34 mouse cellular contexts compared by ENCODE assay signal in genomic region chr5:122555107-122555506, GRCm38 (mm10). TPM values are rescaled to one million over a fixed set of nuclear protein-coding genes. Genes with fewer than 3 reads are reported as not detected.
DNase-seq lines count a peak whose midpoint lies in the region; ATAC-seq and TF ChIP-seq lines count a peak whose summit lies in the region.
"Had no signal": no experiment of that assay in that cellular context is flagged by ENCODE, and none has a peak within 500 bp of the region (broad histone marks: within the 10 kb centered on the region; RNA-seq: fewer than 3 reads in every experiment).

No protein-coding gene starts in this region.

- no peak overlapping the region for H3K9ac ChIP-seq in liver, postnatal 0 days (replicated peaks)
- no peak overlapping the region for H3K9ac ChIP-seq in liver, embryonic 11.5 days (ENCODE audit: low read depth, low read length)
- no peak overlapping the region; the same call in 1 of the 2 replicates for H3K9ac ChIP-seq in liver, embryonic 14.5 days (replicated peaks)
- H3K9ac ChIP-seq in kidney, embryonic 14.5 days (ENCODE audit: low read depth, low read length): no peak overlapping the region
- H3K9ac ChIP-seq: embryonic facial prominence, embryonic 13.5 days; forebrain, embryonic 13.5 days; heart, embryonic 12.5 days; heart, embryonic 15.5 days; hindbrain, embryonic 14.5 days had no signal

- peak; percentile 36 for DNase-seq in liver
- no peak for DNase-seq in liver, postnatal 0 days
- no peak for DNase-seq in liver, embryonic 11.5 days (ENCODE audit: low spot score)
- peak in 1 of 3 experiments; percentile 26 for DNase-seq in liver, embryonic 14.5 days (ENCODE audit: low read depth in 3 of 3, low spot score in 3 of 3)
- peak; percentile 7 for DNase-seq in yolk sac, embryonic 10.5 days (ENCODE audit: low spot score)
- DNase-seq in frontal cortex, postnatal 25 days (ENCODE audit: low spot score in 2 of 2): no peak
- DNase-seq: adrenal gland, postnatal 10 days; adrenal gland, postnatal 36 days; B cell, adult 2 months; cerebellum, adult 11-12 months; cerebellum, adult 8-10 months; cerebellum, postnatal 10 days; cerebellum, postnatal 36 days; embryo, embryonic 11 days; gastrocnemius, adult 2 months; gastrocnemius, postnatal 14 days; heart, adult 11 months; heart, postnatal 14 days; heart, postnatal 4 days had no signal

- TF ChIP-seq EP300 in liver, postnatal 0 days (IDR thresholded peaks at IDR 0.05; ENCODE audit: low read depth): no peak
- TF ChIP-seq EP300 in liver, embryonic 14.5 days (IDR thresholded peaks at IDR 0.05; ENCODE audit: low read depth): no peak; the same call in 1 of the 2 replicates

- no peaks in the 10 kb centered on the region for H3K27me3 ChIP-seq in liver, postnatal 0 days (ENCODE audit: insufficient read depth, low read length)
- no peaks in the 10 kb centered on the region; the same call in 1 of the 2 replicates for H3K27me3 ChIP-seq in liver, embryonic 11.5 days (replicated peaks; ENCODE audit: control insufficient read depth, insufficient read depth, low read length)
- H3K27me3 ChIP-seq in liver, embryonic 14.5 days (ENCODE audit: control insufficient read depth, insufficient read depth, low read length): no peaks in the 10 kb centered on the region
- no peaks in the 10 kb centered on the region for H3K27me3 ChIP-seq in kidney, embryonic 14.5 days (ENCODE audit: control insufficient read depth, insufficient read depth, low read length)
- H3K27me3 ChIP-seq: CH12.LX; embryonic facial prominence, embryonic 13.5 days; forebrain, embryonic 13.5 days; heart, embryonic 12.5 days; heart, embryonic 15.5 days; Patski had no signal

- no peak overlapping the region for H3K27ac ChIP-seq in liver, postnatal 0 days (ENCODE audit: low read depth)
- no peak overlapping the region for H3K27ac ChIP-seq in liver, embryonic 11.5 days (ENCODE audit: low read depth, low read length)
- no peak overlapping the region for H3K27ac ChIP-seq in liver, embryonic 14.5 days
- no peak overlapping the region for H3K27ac ChIP-seq in kidney, embryonic 14.5 days (ENCODE audit: low read depth, low read length)
- H3K27ac ChIP-seq: embryonic facial prominence, embryonic 10.5 days; embryonic facial prominence, embryonic 13.5 days; forebrain, embryonic 10.5 days; forebrain, embryonic 13.5 days; gastrocnemius, adult 2 months; heart, embryonic 15.5 days; hindbrain, embryonic 14.5 days; hindbrain, postnatal 0 days had no signal

- H3K9me3 ChIP-seq in liver, postnatal 0 days (ENCODE audit: low read length): no peaks in the 10 kb centered on the region
- H3K9me3 ChIP-seq in liver, embryonic 11.5 days (ENCODE audit: control insufficient read depth, low read length): no peaks in the 10 kb centered on the region
- no peaks in the 10 kb centered on the region for H3K9me3 ChIP-seq in liver, embryonic 14.5 days (ENCODE audit: control insufficient read depth, low read length)
- H3K9me3 ChIP-seq in kidney, embryonic 14.5 days (ENCODE audit: control insufficient read depth, low read length): no peaks in the 10 kb centered on the region
- H3K9me3 ChIP-seq: embryonic facial prominence, embryonic 10.5 days; embryonic facial prominence, embryonic 13.5 days; forebrain, embryonic 10.5 days; forebrain, embryonic 13.5 days; G1E; heart, embryonic 12.5 days; heart, embryonic 15.5 days had no signal

- H3K36me3 ChIP-seq in liver, postnatal 0 days (replicated peaks; ENCODE audit: insufficient read depth, low read length): no peaks in the 10 kb centered on the region
- no peaks in the 10 kb centered on the region; the same call in 1 of the 2 replicates for H3K36me3 ChIP-seq in liver, embryonic 11.5 days (ENCODE audit: control insufficient read depth, insufficient read depth, low read length)
- no peaks in the 10 kb centered on the region for H3K36me3 ChIP-seq in liver, embryonic 14.5 days (replicated peaks; ENCODE audit: control insufficient read depth, insufficient read depth, low read depth)
- H3K36me3 ChIP-seq in kidney, embryonic 14.5 days (ENCODE audit: control insufficient read depth, insufficient read depth, low read length): peaks cover 27% of the 10 kb centered on the region; the same call in 1 of the 2 replicates

- 33% methylated on average over 2 of the region's 2 CpGs for WGBS in liver, postnatal 0 days (ENCODE audit: insufficient replicate concordance)
- WGBS in liver, embryonic 11.5 days: 33% methylated on average over 2 of the region's 2 CpGs
- 13% methylated on average over 2 of the region's 2 CpGs for WGBS in liver, embryonic 14.5 days (ENCODE audit: insufficient replicate concordance)
- 36% methylated on average over 2 of the region's 2 CpGs for WGBS in kidney, embryonic 14.5 days

- 0 out of 2 replicates have a peak, but pooled peaks cover 2% of the 10 kb centered on the region for H3K4me1 ChIP-seq in liver, postnatal 0 days (ENCODE audit: insufficient read depth)
- no peaks in the 10 kb centered on the region for H3K4me1 ChIP-seq in liver, embryonic 11.5 days (replicated peaks; ENCODE audit: control insufficient read depth, insufficient read depth, low read length)
- no peaks in the 10 kb centered on the region for H3K4me1 ChIP-seq in liver, embryonic 14.5 days (replicated peaks; ENCODE audit: control insufficient read depth in 2 of 2, insufficient read depth in 2 of 2, low read length in 1 of 2)
- no peaks in the 10 kb centered on the region for H3K4me1 ChIP-seq in kidney, embryonic 14.5 days (ENCODE audit: control insufficient read depth, insufficient read depth, low read length)
- H3K4me1 ChIP-seq: embryonic facial prominence, embryonic 13.5 days; forebrain, embryonic 10.5 days; forebrain, embryonic 13.5 days had no signal

- ATAC-seq in liver, postnatal 0 days: no peak
- ATAC-seq in liver, embryonic 11.5 days (replicated peaks; ENCODE audit: low FRiP score): peak; percentile 89
- ATAC-seq in liver, embryonic 14.5 days (ENCODE audit: insufficient read depth): peak; percentile 81
- no peak for ATAC-seq in kidney, embryonic 14.5 days (ENCODE audit: low FRiP score, low TSS enrichment)
- no peak for ATAC-seq in erythroid progenitor cell, adult 5-6 weeks (replicated peaks; ENCODE audit: low FRiP score, poor library complexity, severe bottlenecking)
- ATAC-seq: forebrain, embryonic 13.5 days; forebrain, embryonic 16.5 days; hindbrain, postnatal 0 days; Patski had no signal

- no peak overlapping the region for H3K4me3 ChIP-seq in liver, postnatal 0 days (ENCODE audit: low read depth, low read length)
- H3K4me3 ChIP-seq in liver, embryonic 11.5 days (ENCODE audit: low read depth, low read length): no peak overlapping the region
- no peak overlapping the region for H3K4me3 ChIP-seq in liver, embryonic 14.5 days (ENCODE audit: insufficient read depth in 1 of 2, low read depth in 2 of 2, low read length in 2 of 2)
- H3K4me3 ChIP-seq in kidney, embryonic 14.5 days (ENCODE audit: low read length): no peak overlapping the region
- H3K4me3 ChIP-seq: embryonic facial prominence, embryonic 10.5 days; embryonic facial prominence, embryonic 13.5 days; erythroblast, embryonic 14.5 days; forebrain, embryonic 10.5 days; forebrain, embryonic 13.5 days; gastrocnemius, adult 2 months; heart, embryonic 12.5 days; heart, embryonic 15.5 days had no signal

- TF ChIP-seq CTCF in liver, postnatal 0 days (IDR thresholded peaks at IDR 0.05; ENCODE audit: low read depth): no peak
- TF ChIP-seq CTCF in liver, embryonic 14.5 days (IDR thresholded peaks at IDR 0.05; ENCODE audit: low read depth): no peak

- H3K4me2 ChIP-seq in liver, postnatal 0 days (ENCODE audit: low read depth, low read length): no peak overlapping the region
- no peak overlapping the region for H3K4me2 ChIP-seq in liver, embryonic 11.5 days
- no peak overlapping the region for H3K4me2 ChIP-seq in liver, embryonic 14.5 days (ENCODE audit: low read depth)
- H3K4me2 ChIP-seq in kidney, embryonic 14.5 days (replicated peaks; ENCODE audit: low read depth, low read length): no peak overlapping the region
- H3K4me2 ChIP-seq: embryonic facial prominence, embryonic 13.5 days; forebrain, embryonic 13.5 days; heart, embryonic 12.5 days; heart, embryonic 15.5 days; hindbrain, embryonic 14.5 days had no signal

RNA-seq across cellular contexts. Expression of gene Atp2a2, which starts 53.1 kb away (rescaled TPM):
- polyA plus RNA-seq in liver, postnatal 0 days (2015; fragmentation: Nextera tagmentation; extraction: Ambion mirVana): 13.5 and 14.8 TPM in 2 replicates
- 45.2 and 46.8 TPM in 2 replicates for polyA plus RNA-seq in liver, embryonic 11.5 days (2014; fragmentation: Nextera tagmentation; extraction: Ambion mirVana)
- polyA plus RNA-seq in liver, embryonic 14.5 days (2012; rRNA removed): 18.9 and 25.9 TPM in 2 replicates
- polyA plus RNA-seq in liver, embryonic 14.5 days (2014; fragmentation: Nextera tagmentation; extraction: Ambion mirVana): 12.8 and 13.1 TPM in 2 replicates
- polyA plus RNA-seq in kidney, embryonic 14.5 days (2014; fragmentation: Nextera tagmentation; extraction: Ambion mirVana): 30.3 and 53.2 TPM in 2 replicates
- total RNA-seq in erythroid progenitor cell, adult 5-6 weeks (2015; ENCODE audit: low replicate concordance): 73.2 and 84.3 TPM in 2 replicates
- total RNA-seq in erythroid progenitor cell, adult 5-6 weeks (2017; ENCODE audit: low replicate concordance): 106 and 160 TPM in 2 replicates

RNA-seq across cellular contexts. Expression of gene Ift81, which starts 59.2 kb away (rescaled TPM):
- 2.7 TPM in 2 replicates for polyA plus RNA-seq in liver, postnatal 0 days (2015; fragmentation: Nextera tagmentation; extraction: Ambion mirVana)
- polyA plus RNA-seq in liver, embryonic 11.5 days (2014; fragmentation: Nextera tagmentation; extraction: Ambion mirVana): 8.9 and 10.9 TPM in 2 replicates
- 0.68 and 0.93 TPM in 2 replicates for polyA plus RNA-seq in liver, embryonic 14.5 days (2012; rRNA removed)
- 2.0 and 2.2 TPM in 2 replicates for polyA plus RNA-seq in liver, embryonic 14.5 days (2014; fragmentation: Nextera tagmentation; extraction: Ambion mirVana)
- polyA plus RNA-seq in kidney, embryonic 14.5 days (2014; fragmentation: Nextera tagmentation; extraction: Ambion mirVana): 34.1 and 46.0 TPM in 2 replicates
- not detected in 2 replicates for total RNA-seq in erythroid progenitor cell, adult 5-6 weeks (2015; ENCODE audit: low replicate concordance)
- 0.39 TPM in 1 of 2 replicates, not detected in the other for total RNA-seq in erythroid progenitor cell, adult 5-6 weeks (2017; ENCODE audit: low replicate concordance)
- polyA plus RNA-seq: erythroblast, embryonic 14.5 days had no signal

Comparison
In these comparisons a context has a peak if more than half of its experiments do, and no peak if none do; other contexts are left out.
1. DNase-seq: peak in liver (single experiment) and yolk sac, embryonic 10.5 days (single experiment); none in liver, postnatal 0 days (single experiment), liver, embryonic 11.5 days (single experiment) and frontal cortex, postnatal 25 days (0 of 2).
2. ATAC-seq: peak in liver, embryonic 11.5 days (single experiment) and liver, embryonic 14.5 days (single experiment); none in liver, postnatal 0 days (single experiment), kidney, embryonic 14.5 days (single experiment) and erythroid progenitor cell, adult 5-6 weeks (single experiment).